Mouse (Mus musculus): ENCODE measurements at regions not wholly inside any gene's neighbourhood (a gene's known extent, or its start where the extent isn't known, plus 50 kb on each side); places are given as distances from the start of the nearest gene placed in this dataset.

- DNase-seq (ENCODE audit: extremely low spot score in 1 of 2, low spot score in 1 of 2): peak in 1 of 2 experiments; percentile 3
Observed at GRCm38 (mm10) chr11:18068085-18068484, 114.4 kb upstream of the Etaa1 start.

GRCm38 (mm10) chr11:18067676-18068075 is 114.0 kb upstream of the Etaa1 start:
- DNase-seq (ENCODE audit: extremely low spot score in 1 of 2, low spot score in 1 of 2): no peak

- no peak for DNase-seq (ENCODE audit: extremely low spot score in 1 of 2, low spot score in 1 of 2)
Observed at GRCm38 (mm10) chr11:18041589-18041988, 87.9 kb upstream of the Etaa1 start.

GRCm38 (mm10) chr11:18031049-18031448 is 77.4 kb upstream of the Etaa1 start:
- DNase-seq (ENCODE audit: extremely low spot score in 1 of 2, low spot score in 1 of 2): no peak

GRCm38 (mm10) chr11:18022065-18022464 is 68.4 kb upstream of the Etaa1 start:
- no peak for DNase-seq (ENCODE audit: extremely low spot score in 1 of 2, low spot score in 1 of 2)

GRCm38 (mm10) chr11:18015239-18015638 is 61.6 kb upstream of the Etaa1 start:
- no peak for DNase-seq (ENCODE audit: extremely low spot score in 1 of 2, low spot score in 1 of 2)

- DNase-seq (ENCODE audit: extremely low spot score in 1 of 2, low spot score in 1 of 2): no peak
Observed at GRCm38 (mm10) chr11:18014610-18015009, 60.9 kb upstream of the Etaa1 start.

- no peak for DNase-seq (ENCODE audit: extremely low spot score in 1 of 2, low spot score in 1 of 2)
Observed at GRCm38 (mm10) chr11:18012085-18012484, 58.4 kb upstream of the Etaa1 start.

GRCm38 (mm10) chr11:18011101-18011733 is 57.5 kb upstream of the Etaa1 start:
- DNase-seq (ENCODE audit: extremely low spot score in 1 of 2, low spot score in 1 of 2): peak in 1 of 2 experiments; percentile 17

GRCm38 (mm10) chr11:18008140-18008539 is 54.5 kb upstream of the Etaa1 start:
- no peak for DNase-seq (ENCODE audit: extremely low spot score in 1 of 2, low spot score in 1 of 2)
